Mouse (Mus musculus): ENCODE results near the gene Tiam2.

DNA sequence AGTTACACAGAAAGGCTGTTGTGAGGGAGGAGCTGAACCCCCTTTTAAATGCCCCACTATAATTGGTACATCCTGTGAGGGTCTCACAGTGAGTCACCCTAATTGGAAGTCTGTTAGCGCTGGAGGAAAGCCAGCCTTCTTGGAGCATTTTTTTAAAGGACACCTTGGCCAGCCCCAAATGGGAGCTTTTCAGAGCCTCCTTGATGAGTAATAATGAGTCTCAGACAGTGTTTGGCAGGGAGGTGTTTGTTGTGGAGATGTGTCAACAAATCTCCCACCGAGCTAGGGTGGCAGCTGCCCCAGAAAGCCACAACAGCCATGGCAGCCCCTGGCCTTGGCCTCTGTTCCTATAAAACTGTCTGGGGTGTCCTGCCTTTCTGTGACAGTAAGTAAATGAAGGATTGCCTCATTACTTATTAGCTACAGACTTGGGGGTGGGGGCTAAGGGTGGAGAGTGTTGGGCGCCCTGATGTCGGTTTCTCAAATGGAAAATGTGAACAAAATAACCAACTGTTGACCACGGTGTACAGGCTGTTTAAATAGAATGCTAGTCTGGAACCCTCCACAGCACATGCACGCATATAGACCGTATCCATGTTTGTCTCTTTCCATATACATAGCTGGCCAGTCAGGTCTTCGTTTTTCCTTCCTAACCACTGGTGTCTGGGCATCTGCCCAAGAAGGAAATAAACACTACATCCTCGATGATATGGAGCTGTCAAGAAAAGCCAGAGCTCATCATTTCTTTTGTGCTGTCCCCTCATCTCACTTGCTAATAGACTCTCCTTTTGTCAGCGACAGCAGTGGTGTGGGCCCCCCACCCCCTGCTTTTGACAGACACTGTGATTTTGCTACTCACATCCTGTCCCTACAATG is 116.4 kb downstream of the Tiam2 start:
- TF ChIP-seq CTCF (conservative IDR thresholded peaks at IDR 0.05 in 1 of 2, IDR thresholded peaks at IDR 0.05 in 1 of 2; ENCODE audit: low read depth in 2 of 2, low read length in 2 of 2) (no peak), POLR2A (IDR thresholded peaks at IDR 0.05; ENCODE audit: low read depth, low read length) (no peak)
